23 mouse cellular contexts compared by ENCODE assay signal in the genomic region with DNA sequence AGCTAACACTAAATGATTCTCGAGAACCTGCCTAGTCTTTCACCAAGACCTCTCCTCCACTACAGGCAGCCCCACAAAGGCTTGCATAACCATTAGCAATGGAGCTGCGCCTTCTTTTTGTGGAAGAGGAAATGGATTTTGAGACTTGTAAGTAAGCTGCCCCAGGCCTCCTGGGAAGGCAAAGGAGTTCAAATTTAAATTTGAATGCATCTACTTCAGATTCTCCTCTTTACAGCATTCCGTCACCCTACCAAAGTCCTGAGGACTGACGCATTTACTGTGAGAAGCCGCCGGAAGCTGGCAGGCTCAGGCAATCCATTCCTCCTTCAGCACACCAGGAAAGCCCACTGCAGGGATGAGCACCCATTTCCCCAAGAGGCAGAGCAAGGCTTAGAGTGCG. TPM values are rescaled to one million over a fixed set of nuclear protein-coding genes. Genes with fewer than 3 reads are reported as not detected.
DNase-seq lines count a peak whose midpoint lies in the region; ATAC-seq and TF ChIP-seq lines count a peak whose summit lies in the region.
"Had no signal": no experiment of that assay in that cellular context is flagged by ENCODE, and none has a peak within 500 bp of the region (broad histone marks: within the 10 kb centered on the region; RNA-seq: fewer than 3 reads in every experiment).

No protein-coding gene starts in this region.

- H3K9ac ChIP-seq in forebrain, embryonic 13.5 days, result peak overlapping the region; percentile 26; the same call in 1 of the 2 replicates
- H3K9ac ChIP-seq in kidney, postnatal 0 days (ENCODE audit: low read depth, low read length), result no peak overlapping the region
- H3K9ac ChIP-seq: embryonic facial prominence, embryonic 13.5 days; heart, embryonic 12.5 days; hindbrain, embryonic 12.5 days; limb, embryonic 13.5 days; liver, embryonic 13.5 days; lung, embryonic 15.5 days had no signal

- no peak overlapping the region for H3K4me3 ChIP-seq in forebrain, embryonic 13.5 days
- no peak overlapping the region for H3K4me3 ChIP-seq in forebrain, embryonic 10.5 days
- no peak overlapping the region for H3K4me3 ChIP-seq in kidney, postnatal 0 days (replicated peaks; ENCODE audit: low read depth, low read length)
- H3K4me3 ChIP-seq: embryonic facial prominence, embryonic 13.5 days; heart, embryonic 12.5 days; hindbrain, embryonic 12.5 days; limb, embryonic 13.5 days; liver, embryonic 13.5 days; lung, embryonic 15.5 days had no signal

- WGBS in forebrain, embryonic 13.5 days, result 25% methylated on average over 7 of the region's 7 CpGs
- 49% methylated on average over 7 of the region's 7 CpGs for WGBS in forebrain, embryonic 10.5 days
- WGBS in kidney, postnatal 0 days, result 58% methylated on average over 7 of the region's 7 CpGs

- H3K4me2 ChIP-seq in forebrain, embryonic 13.5 days, result no peak overlapping the region
- no peak overlapping the region for H3K4me2 ChIP-seq in kidney, postnatal 0 days (ENCODE audit: low read length)
- H3K4me2 ChIP-seq: embryonic facial prominence, embryonic 13.5 days; heart, embryonic 12.5 days; hindbrain, embryonic 12.5 days; limb, embryonic 13.5 days; liver, embryonic 13.5 days; lung, embryonic 15.5 days; midbrain, embryonic 11.5 days had no signal

- H3K36me3 ChIP-seq in forebrain, embryonic 13.5 days (ENCODE audit: poor library complexity, severe bottlenecking), result peaks cover 21% of the 10 kb centered on the region
- H3K36me3 ChIP-seq in forebrain, embryonic 10.5 days (replicated peaks), result peaks cover 38% of the 10 kb centered on the region
- H3K36me3 ChIP-seq in kidney, postnatal 0 days (ENCODE audit: insufficient read depth, low read length), result 0 out of 2 replicates have a peak, but pooled peaks cover 10% of the 10 kb centered on the region

- 0 out of 2 replicates have a peak overlapping the region, but pooled peaks have one; percentile 25 for H3K27ac ChIP-seq in forebrain, embryonic 13.5 days
- H3K27ac ChIP-seq in forebrain, embryonic 10.5 days, result no peak overlapping the region
- H3K27ac ChIP-seq in kidney, postnatal 0 days, result peak overlapping the region; percentile 60; the same call in 1 of the 2 replicates
- H3K27ac ChIP-seq: embryonic facial prominence, embryonic 13.5 days; hindbrain, embryonic 12.5 days; limb, embryonic 13.5 days; liver, embryonic 13.5 days; macrophage had no signal

- H3K27me3 ChIP-seq in forebrain, embryonic 13.5 days, result no peaks in the 10 kb centered on the region
- no peaks in the 10 kb centered on the region for H3K27me3 ChIP-seq in forebrain, embryonic 10.5 days (ENCODE audit: poor library complexity, severe bottlenecking)
- H3K27me3 ChIP-seq in kidney, postnatal 0 days (ENCODE audit: insufficient read depth, low read length), result no peaks in the 10 kb centered on the region
- H3K27me3 ChIP-seq: embryonic facial prominence, embryonic 13.5 days; heart, embryonic 12.5 days; hindbrain, embryonic 12.5 days; limb, embryonic 13.5 days; liver, embryonic 13.5 days; lung, embryonic 15.5 days had no signal

- peaks cover 6% of the 10 kb centered on the region; the same call in 1 of the 2 replicates for H3K4me1 ChIP-seq in forebrain, embryonic 13.5 days
- H3K4me1 ChIP-seq in forebrain, embryonic 10.5 days, result peaks cover 6% of the 10 kb centered on the region
- no peaks in the 10 kb centered on the region for H3K4me1 ChIP-seq in kidney, postnatal 0 days (replicated peaks; ENCODE audit: insufficient read depth, low read length)
- H3K4me1 ChIP-seq: liver, embryonic 13.5 days had no signal

- DNase-seq in forebrain, embryonic 10.5 days (ENCODE audit: extremely low spot score, low spot score), result no peak
- no peak for DNase-seq in kidney, postnatal 0 days (ENCODE audit: low spot score)
- no peak for DNase-seq in kidney, postnatal 36 days
- no peak for DNase-seq in thymus, postnatal 14 days
- DNase-seq in frontal cortex, postnatal 10 days (ENCODE audit: low spot score in 2 of 2), result no peak
- DNase-seq: adrenal gland, postnatal 14 days; cerebellum, adult 11-12 months; cerebellum, postnatal 14 days; heart, postnatal 14 days; layer of hippocampus, postnatal 36 days; liver, embryonic 13.5 days; right cerebral cortex, postnatal 25 days had no signal

- H3K9me3 ChIP-seq in forebrain, embryonic 13.5 days (replicated peaks), result no peaks in the 10 kb centered on the region
- H3K9me3 ChIP-seq in forebrain, embryonic 10.5 days, result no peaks in the 10 kb centered on the region
- H3K9me3 ChIP-seq in kidney, postnatal 0 days (replicated peaks; ENCODE audit: low read length), result no peaks in the 10 kb centered on the region
- H3K9me3 ChIP-seq: embryonic facial prominence, embryonic 13.5 days; heart, embryonic 12.5 days; hindbrain, embryonic 12.5 days; limb, embryonic 13.5 days; liver, embryonic 13.5 days; lung, embryonic 15.5 days had no signal

- TF ChIP-seq CTCF in kidney, postnatal 0 days (IDR thresholded peaks at IDR 0.05; ENCODE audit: low read depth), result no peak

- ATAC-seq in forebrain, embryonic 13.5 days, result peak; percentile 23; the same call in 1 of the 2 replicates
- ATAC-seq in kidney, postnatal 0 days (replicated peaks; ENCODE audit: low FRiP score, low read depth), result no peak
- ATAC-seq in granulocyte monocyte progenitor cell, adult 5-6 weeks (replicated peaks; ENCODE audit: poor library complexity, severe bottlenecking), result peak; percentile 61; the same call in 1 of the 2 replicates
- ATAC-seq: activated CD4-positive, CD25-positive, alpha-beta regulatory T cell, adult 4 months; inflammation-experienced regulatory T-cells, adult 6 months had no signal

RNA-seq across cellular contexts. Expression of a gene that starts 12.6 kb away (rescaled TPM):
- polyA plus RNA-seq in forebrain, embryonic 13.5 days (2015; fragmentation: Nextera tagmentation; extraction: Ambion mirVana), result 17.6 and 19.0 TPM in 2 replicates
- polyA plus RNA-seq in forebrain, embryonic 10.5 days (2016; fragmentation: Nextera tagmentation; extraction: Ambion mirVana), result 19.7 and 21.6 TPM in 2 replicates
- 13.0 and 13.7 TPM in 2 replicates for polyA plus RNA-seq in kidney, postnatal 0 days (2015; fragmentation: Nextera tagmentation; extraction: Ambion mirVana)
- total RNA-seq in granulocyte monocyte progenitor cell, adult 5-6 weeks (2014; fragmentation: Nextera tagmentation), result 6.8 and 12.9 TPM in 2 replicates
- total RNA-seq in granulocyte monocyte progenitor cell, adult 5-6 weeks (2017), result 11.1 and 13.4 TPM in 2 replicates

RNA-seq across cellular contexts. Expression of a gene that starts 56.9 kb away (rescaled TPM):
- polyA plus RNA-seq in forebrain, embryonic 13.5 days (2015; fragmentation: Nextera tagmentation; extraction: Ambion mirVana), result 49.8 and 51.4 TPM in 2 replicates
- 48.5 and 50.1 TPM in 2 replicates for polyA plus RNA-seq in forebrain, embryonic 10.5 days (2016; fragmentation: Nextera tagmentation; extraction: Ambion mirVana)
- polyA plus RNA-seq in kidney, postnatal 0 days (2015; fragmentation: Nextera tagmentation; extraction: Ambion mirVana), result 45.4 and 47.1 TPM in 2 replicates
- total RNA-seq in granulocyte monocyte progenitor cell, adult 5-6 weeks (2014; fragmentation: Nextera tagmentation), result 53.9 and 72.4 TPM in 2 replicates
- 58.3 and 62.8 TPM in 2 replicates for total RNA-seq in granulocyte monocyte progenitor cell, adult 5-6 weeks (2017)

RNA-seq across cellular contexts. Expression of a gene that starts 57.0 kb away (rescaled TPM):
- 19.1 and 19.2 TPM in 2 replicates for polyA plus RNA-seq in forebrain, embryonic 13.5 days (2015; fragmentation: Nextera tagmentation; extraction: Ambion mirVana)
- polyA plus RNA-seq in forebrain, embryonic 10.5 days (2016; fragmentation: Nextera tagmentation; extraction: Ambion mirVana), result 33.5 and 34.1 TPM in 2 replicates
- polyA plus RNA-seq in kidney, postnatal 0 days (2015; fragmentation: Nextera tagmentation; extraction: Ambion mirVana), result 17.1 and 19.2 TPM in 2 replicates
- total RNA-seq in granulocyte monocyte progenitor cell, adult 5-6 weeks (2014; fragmentation: Nextera tagmentation), result 34.1 and 46.8 TPM in 2 replicates
- 44.6 and 52.3 TPM in 2 replicates for total RNA-seq in granulocyte monocyte progenitor cell, adult 5-6 weeks (2017)
